Mouse (Mus musculus) kidney, postnatal 0 days (tissue): ENCODE data around the gene Gm45717. TPM values are rescaled to one million over a fixed set of nuclear protein-coding genes. Genes with fewer than 3 reads are reported as not detected.
"Not testable (repeated sequence)": the region's sequence is repeated elsewhere in the genome, so short reads cannot be mapped to it uniquely, and the experiment has no call there.

Experiments used
- ATAC-seq: fragments of 200-750 bp; cut with Nextera tagmentation; replicated peaks from 2 replicates; pipeline ENCODE4 v1.8.0; 2017; ENCODE audit warnings: low read depth, moderate number of reproducible peaks, moderate TSS enrichment, moderate library complexity; ENCODE audit not compliant: low FRiP score
- DNase-seq: peaks from one replicate; pipeline ENCODE4 v3.0.0-alpha.2; 2016; ENCODE audit warnings: low spot score
- H3K27ac ChIP-seq: fragments of 300-500 bp; sonication (generic); 2 replicates; pipeline ENCODE4 v1.5.1; 2014; ENCODE audit warnings: mild to moderate bottlenecking
- H3K27me3 ChIP-seq: fragments of 300-500 bp; sonication (generic); 2 replicates; pipeline ENCODE4 v1.6.1; 2014; ENCODE audit warnings: low read length, mixed read lengths; ENCODE audit not compliant: insufficient read depth
- H3K36me3 ChIP-seq: fragments of 300-500 bp; sonication (generic); 2 replicates; pipeline ENCODE4 v1.6.1; 2014; ENCODE audit warnings: low read length, mixed read lengths; ENCODE audit not compliant: insufficient read depth
- H3K4me1 ChIP-seq: fragments of 300-500 bp; sonication (generic); replicated peaks from 2 replicates; pipeline ENCODE4 v1.6.1; 2014; ENCODE audit warnings: antibody characterized with exemption, low read length, mixed read lengths; ENCODE audit not compliant: insufficient read depth
- H3K4me2 ChIP-seq: fragments of 300-500 bp; sonication (generic); 2 replicates; pipeline ENCODE4 v1.6.1; 2014; ENCODE audit warnings: mild to moderate bottlenecking, low read length, moderate library complexity, mixed read lengths
- H3K4me3 ChIP-seq: fragments of 300-500 bp; sonication (generic); replicated peaks from 2 replicates; pipeline ENCODE4 v1.5.1; 2014; ENCODE audit warnings: low read depth, low read length
- H3K9ac ChIP-seq: fragments of 300-500 bp; sonication (generic); 2 replicates; pipeline ENCODE4 v1.6.1; 2014; ENCODE audit warnings: low read depth, low read length
- H3K9me3 ChIP-seq: fragments of 300-500 bp; sonication (generic); replicated peaks from 2 replicates; pipeline ENCODE4 v1.6.1; 2016; ENCODE audit warnings: low read length, inconsistent platforms, mixed read lengths
- CTCF ChIP-seq: IDR thresholded peaks from 2 replicates; pipeline ENCODE4 v1.5.1; 2016; ENCODE audit warnings: antibody characterized with exemption, low read depth, mild to moderate bottlenecking, moderate library complexity
- WGBS: fragments of 180-500 bp; shearing (Covaris S2); extraction: QIAGEN DNeasy Blood & Tissue Kit; methylation state at CpG from one replicate; pipeline ENCODE4 v1.1.7; 2014; 5-methylcytosine and 5-hydroxymethylcytosine counted together
- polyA plus RNA-seq: library from polyadenylated mRNA; unstranded; fragments of >200 nt; fragmentation: Nextera tagmentation; extraction: Ambion mirVana; gene quantifications from 2 replicates; pipeline ENCODE4 v1.2.1, GENCODE M21; 2015

Gene Gm45717
- polyA plus RNA-seq, 1 experiment from 2014 or later = 0.45 TPM

DNA sequence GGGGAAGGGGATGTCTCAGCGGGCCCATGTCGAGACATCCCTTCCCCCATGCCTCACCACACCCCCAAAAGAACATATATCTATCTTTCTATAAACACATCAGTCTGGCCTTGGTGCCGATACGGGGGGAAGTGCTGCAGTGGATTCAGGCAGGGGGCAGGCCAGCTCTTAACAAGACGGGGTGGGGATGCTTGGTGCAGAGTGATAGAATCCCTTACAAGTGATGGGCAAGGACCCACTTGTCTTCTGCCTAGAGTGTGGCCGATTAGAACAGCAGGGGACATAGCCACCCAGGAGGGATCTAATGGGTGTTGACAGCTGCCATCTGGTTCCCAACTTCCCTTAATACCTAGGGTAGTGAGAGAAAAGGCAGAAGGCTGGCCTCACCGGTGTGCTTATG lies 15.2 kb upstream of the Gm45717 start:
- Histone ChIP-seq H3K4me3 (no peak overlapping the region), H3K4me2 (no peak overlapping the region), H3K9ac (no peak overlapping the region), H3K27me3 (no peaks in the 10 kb centered on the region), H3K27ac (peak overlapping the region; percentile 78; the same call in 1 of the 2 replicates), H3K4me1 (peaks cover 14% of the 10 kb centered on the region), H3K9me3 (no peaks in the 10 kb centered on the region), H3K36me3 (no peaks in the 10 kb centered on the region)
- ATAC-seq (no peak), DNase-seq (no peak)
- 52% methylated on average over 7 of the region's 7 CpGs for WGBS
- TF ChIP-seq CTCF = no peak

GRCm38 (mm10) chr7:140968710-140969109 lies 13.0 kb upstream of the Gm45717 start:
- H3K9ac ChIP-seq, H3K27me3 ChIP-seq, H3K4me3 ChIP-seq, H3K36me3 ChIP-seq, ATAC-seq, DNase-seq, H3K9me3 ChIP-seq: not testable (repeated sequence)
- WGBS = 27% methylated on average over 3 of the region's 3 CpGs
- H3K4me1 ChIP-seq = peaks cover 14% of the 10 kb centered on the region
- H3K4me2 ChIP-seq = peak overlapping the region; percentile 42
- peak overlapping the region; percentile 50; the same call in 1 of the 2 replicates for H3K27ac ChIP-seq

DNA sequence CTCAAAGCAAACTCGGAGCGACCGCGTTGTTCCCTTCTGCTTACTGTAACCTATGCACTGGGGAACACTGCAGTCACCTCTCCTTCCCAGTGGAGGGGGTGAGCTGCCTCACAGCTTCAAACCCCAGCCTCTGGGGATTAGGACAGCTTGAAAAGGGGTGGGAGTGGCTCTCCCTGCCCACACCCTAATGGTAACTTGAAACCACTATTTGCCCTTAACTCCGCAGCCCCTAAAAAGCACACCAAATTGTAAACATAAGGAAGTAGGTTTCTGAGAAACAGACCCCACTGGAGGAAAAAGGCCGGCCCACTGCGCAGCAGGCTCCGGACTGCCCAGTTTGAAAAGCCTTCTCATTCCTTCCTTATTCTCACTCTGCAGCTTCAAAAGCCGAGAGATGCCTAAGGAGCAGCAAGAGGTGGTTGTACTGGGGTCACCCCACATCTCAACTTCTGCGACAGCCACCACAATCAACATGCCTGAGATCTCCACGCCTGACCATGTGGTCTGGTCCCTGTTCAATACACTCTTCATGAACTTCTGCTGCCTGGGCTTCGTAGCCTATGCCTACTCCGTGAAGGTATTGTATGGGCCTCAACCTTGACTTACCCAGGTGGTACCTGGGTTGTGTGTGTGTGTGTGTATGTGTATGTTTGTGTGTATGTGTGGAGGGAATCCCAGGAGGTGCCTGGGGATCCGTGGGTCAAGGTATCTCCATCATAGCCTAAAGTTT lies 12.3 kb upstream of the Gm45717 start:
- WGBS = 13% methylated on average over 14 of the region's 14 CpGs
- Histone ChIP-seq H3K36me3 (no peaks in the 10 kb centered on the region), H3K9me3 (no peaks in the 10 kb centered on the region), H3K27ac (peak overlapping the region; percentile 50), H3K9ac (0 out of 2 replicates have a peak overlapping the region, but pooled peaks have one; percentile 42), H3K4me3 (no peak overlapping the region), H3K27me3 (no peaks in the 10 kb centered on the region), H3K4me2 (peak overlapping the region; percentile 42), H3K4me1 (peaks cover 10% of the 10 kb centered on the region; the same call in 1 of the 2 replicates)
- DNase-seq (peak; percentile 88), ATAC-seq (peak; percentile 57; the same call in 1 of the 2 replicates)
- no peak; the same call in 1 of the 2 replicates for TF ChIP-seq CTCF

DNA sequence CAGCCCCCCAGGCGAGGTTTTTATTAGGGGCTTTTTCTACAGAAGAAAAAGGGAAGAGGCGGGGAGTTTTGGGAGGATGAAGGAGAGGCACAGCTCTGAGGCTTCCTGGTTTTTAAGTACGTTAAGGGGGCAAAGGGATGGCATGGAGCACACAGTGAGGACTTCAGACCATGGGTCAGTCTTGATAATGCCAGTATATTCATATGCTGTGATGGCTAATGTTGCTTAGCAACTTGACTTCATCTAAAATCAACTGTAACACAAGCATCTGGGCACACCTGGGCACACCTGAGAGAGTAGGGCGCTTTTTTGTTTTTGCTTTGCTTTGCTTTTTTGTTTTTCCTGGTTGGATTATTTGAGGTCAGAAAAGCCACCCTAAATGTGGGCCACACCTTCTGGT lies 11.2 kb upstream of the Gm45717 start, which contains the start of gene Ifitm1:
Ifitm1 (plus strand) TSS at position 301 of the 400 bp plus-strand sequence.
- H3K4me3 ChIP-seq = no peak within 1 kb of the TSS
- ATAC-seq (no peak), DNase-seq (no peak)
- H3K27ac ChIP-seq = peak within 1 kb of the TSS; percentile 50
- 91% methylated on average over 4 of the region's 4 CpGs for WGBS
- no peak within 1 kb of the TSS for H3K9ac ChIP-seq
- peak within 1 kb of the TSS; percentile 42 for H3K4me2 ChIP-seq
- no peaks in the 10 kb centered on the region for H3K36me3 ChIP-seq
- H3K4me1 ChIP-seq = peaks cover 10% of the 10 kb centered on the region; the same call in 1 of the 2 replicates
- no peak for TF ChIP-seq CTCF
- H3K9me3 ChIP-seq = no peaks in the 10 kb centered on the region
- H3K27me3 ChIP-seq = no peaks in the 10 kb centered on the region

DNA sequence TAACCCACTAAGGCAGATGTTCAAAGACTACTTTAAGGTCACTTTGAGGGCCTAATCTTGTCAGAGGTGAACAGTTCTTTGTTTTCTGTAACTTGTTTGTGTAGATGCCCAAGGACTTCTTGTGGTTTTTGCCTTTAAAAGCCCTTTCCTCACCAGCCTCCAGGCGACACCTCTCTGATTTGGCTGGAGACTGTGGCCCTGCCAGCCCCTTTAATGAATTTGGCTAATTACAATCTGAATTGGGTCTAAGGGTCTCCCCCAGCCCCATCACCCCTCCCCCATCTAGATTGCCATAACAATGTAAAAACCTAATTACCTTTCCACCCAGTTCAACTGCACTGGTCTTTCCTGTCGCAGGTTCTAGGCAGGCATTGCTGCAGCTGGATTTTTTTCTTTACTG lies 7.0 kb upstream of the Gm45717 start:
- no peak for TF ChIP-seq CTCF
- no peak for ATAC-seq
- WGBS = 73% methylated on average over 2 of the region's 2 CpGs
- H3K27me3 ChIP-seq = no peaks in the 10 kb centered on the region
- no peaks in the 10 kb centered on the region for H3K36me3 ChIP-seq
- no peak overlapping the region for H3K27ac ChIP-seq
- no peak overlapping the region for H3K4me2 ChIP-seq
- no peaks in the 10 kb centered on the region for H3K9me3 ChIP-seq
- no peak overlapping the region for H3K9ac ChIP-seq
- H3K4me1 ChIP-seq = 0 out of 2 replicates have a peak, but pooled peaks cover under 1% of the 10 kb centered on the region
- DNase-seq = no peak
- no peak overlapping the region for H3K4me3 ChIP-seq

DNA sequence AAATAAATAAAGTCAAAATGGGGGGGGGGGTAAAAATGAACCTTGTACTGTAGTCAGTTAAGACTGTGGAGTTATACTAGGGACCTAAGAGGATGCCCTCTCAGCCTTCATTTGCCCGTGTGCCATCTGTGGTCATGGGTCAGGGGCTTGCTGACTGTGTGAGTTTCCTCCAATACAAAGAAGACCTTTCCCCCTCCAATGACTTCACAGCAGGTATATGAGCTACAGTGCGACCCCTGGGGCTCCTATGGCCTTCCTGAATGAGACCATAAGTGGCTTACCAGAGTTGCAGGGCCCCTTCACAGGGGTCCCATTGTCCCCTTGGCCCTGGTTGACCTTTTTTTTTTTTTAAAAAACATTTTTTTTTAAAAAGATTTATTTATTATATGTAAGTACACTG lies 5.7 kb upstream of the Gm45717 start:
- no peak overlapping the region for H3K27ac ChIP-seq
- no peak for TF ChIP-seq CTCF
- 0 out of 2 replicates have a peak, but pooled peaks cover 3% of the 10 kb centered on the region for H3K4me1 ChIP-seq
- no peak overlapping the region for H3K4me2 ChIP-seq
- no peaks in the 10 kb centered on the region for H3K27me3 ChIP-seq
- H3K9ac ChIP-seq = no peak overlapping the region
- DNase-seq = no peak
- no peaks in the 10 kb centered on the region for H3K9me3 ChIP-seq
- H3K4me3 ChIP-seq = no peak overlapping the region
- WGBS = 83% methylated on average over 2 of the region's 2 CpGs
- ATAC-seq = no peak
- no peaks in the 10 kb centered on the region for H3K36me3 ChIP-seq
